Mouse (Mus musculus) lung, postnatal 14 days (tissue): ENCODE results near the gene Tmem181a.
"Not testable (repeated sequence)": the region's sequence is repeated elsewhere in the genome, so short reads cannot be mapped to it uniquely, and the experiment has no call there.

Source experiments
- DNase-seq: peaks from one replicate; pipeline ENCODE4 v3.0.0; 2021

Tmem181a gene

DNA sequence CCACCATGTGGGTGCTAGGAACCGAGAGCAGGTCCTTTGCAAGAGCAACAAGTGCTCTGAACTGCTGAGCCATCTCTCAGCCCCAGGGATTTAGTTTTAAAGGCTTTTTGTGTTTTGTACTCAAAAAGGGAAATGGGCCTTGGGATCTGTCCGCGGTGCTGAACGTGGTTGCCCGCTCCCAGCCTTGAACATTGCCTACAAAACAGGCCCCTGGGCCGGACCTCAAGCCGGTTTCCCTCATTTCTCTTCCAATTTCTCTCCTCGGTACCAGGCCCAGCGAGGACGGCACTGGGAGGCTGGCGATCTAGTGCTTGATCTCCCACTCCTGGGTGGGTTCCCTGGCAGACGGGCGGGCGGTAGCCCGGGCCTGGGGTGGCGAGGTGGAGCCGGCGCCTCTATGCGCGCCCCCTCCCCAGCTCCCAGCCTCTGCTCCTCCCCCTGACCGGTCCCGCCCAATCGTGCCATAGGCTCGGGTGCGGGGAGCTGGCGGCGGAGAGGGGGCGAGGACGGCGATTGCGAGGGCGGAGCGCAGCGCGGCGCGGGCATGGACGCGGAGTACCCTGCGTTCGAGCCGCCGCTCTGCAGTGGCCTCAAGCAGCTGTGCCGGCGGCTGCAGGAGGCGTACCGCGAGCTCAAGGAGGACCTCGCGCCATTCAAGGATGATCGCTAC is at the start of gene Tmem181a:
Gene Tmem181a (plus strand): TSS at position 461 of the 670 bp plus-strand sequence.
- DNase-seq = not testable (repeated sequence)

DNA sequence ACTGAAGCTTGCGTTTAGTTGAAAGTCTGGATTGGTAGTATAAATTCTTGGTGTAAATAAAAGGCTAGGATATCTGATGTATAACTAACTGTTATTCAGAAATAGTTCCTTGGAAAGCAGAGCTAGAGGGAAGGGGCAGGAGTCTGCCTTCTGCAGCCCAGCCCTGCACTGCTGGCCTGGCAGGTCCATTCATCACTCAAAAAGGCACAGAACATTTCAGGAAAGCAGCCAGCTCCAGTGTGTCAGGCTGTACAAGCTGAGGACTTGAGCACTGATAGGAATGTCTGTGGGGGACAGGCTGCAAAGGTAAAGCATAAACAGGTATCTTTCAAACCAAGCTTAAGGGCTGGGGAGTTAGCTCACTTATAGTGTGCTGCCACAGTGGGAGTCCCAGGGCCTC is 44.9 kb upstream of the Tmem181a start:
- DNase-seq = no peak

DNA sequence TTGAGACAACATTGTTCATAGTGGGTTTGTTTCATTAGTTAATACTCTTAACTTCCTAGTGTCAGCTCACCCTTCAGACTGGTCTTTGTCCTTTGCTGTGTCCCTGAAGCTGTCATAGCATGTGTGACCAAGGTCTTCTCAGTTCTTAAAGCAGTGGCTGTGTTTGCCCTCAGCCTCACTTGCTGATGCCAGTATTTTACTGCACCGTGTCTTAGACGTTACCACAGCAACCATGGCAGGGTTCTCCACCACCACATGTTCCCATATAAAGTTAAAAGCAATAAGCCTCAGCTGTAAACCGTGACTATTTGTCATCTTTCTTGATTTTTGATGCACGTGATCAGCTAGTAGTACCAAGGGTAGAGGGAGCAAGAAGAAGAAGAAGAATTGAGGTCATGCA is 41.0 kb upstream of the Tmem181a start:
- no peak for DNase-seq

GRCm38 (mm10) chr17:6216514-6216913 is 40.1 kb upstream of the Tmem181a start:
- DNase-seq = no peak

DNA sequence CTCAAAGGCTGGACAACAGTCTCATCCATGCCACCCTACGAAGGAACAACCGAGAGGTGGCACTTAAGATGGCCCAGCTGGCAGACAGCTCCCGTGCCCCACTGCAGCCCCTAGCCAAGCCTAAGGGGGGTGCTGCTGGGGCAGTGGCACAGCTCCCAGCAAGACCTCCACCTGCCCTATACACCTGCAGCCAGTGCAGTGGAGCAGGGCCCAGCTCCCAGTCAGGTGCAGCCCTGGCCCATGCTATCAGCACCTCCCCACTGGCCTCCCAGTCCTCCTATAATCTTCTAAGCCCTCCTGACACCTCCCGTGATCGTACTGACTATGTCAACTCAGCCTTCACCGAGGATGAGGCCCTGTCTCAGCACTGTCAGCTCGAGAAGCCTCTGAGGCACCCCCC is 24.0 kb upstream of the Tmem181a start:
- not testable (repeated sequence) for DNase-seq

DNA sequence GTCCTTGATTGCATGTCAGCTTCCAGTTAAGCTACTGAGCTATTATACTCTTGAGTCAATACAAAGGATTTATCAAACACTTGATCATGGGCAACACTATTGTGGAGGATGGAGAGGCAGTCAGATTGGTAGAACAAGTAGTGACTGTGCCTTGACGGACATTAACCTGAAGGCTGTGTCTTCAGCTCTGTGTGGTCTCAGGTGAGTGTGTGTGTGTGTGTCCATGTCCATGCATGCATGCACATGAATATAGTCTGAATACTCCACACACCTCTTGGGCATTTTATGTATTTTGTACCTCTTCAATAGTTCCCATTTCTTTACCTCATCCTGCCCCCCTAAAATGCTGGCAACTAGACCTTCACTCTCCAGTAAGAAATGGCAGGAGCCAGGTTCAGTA is 5.4 kb upstream of the Tmem181a start:
- not testable (repeated sequence) for DNase-seq

GRCm38 (mm10) chr17:6257070-6257456 is 403 bp downstream of the Tmem181a start:
- DNase-seq = not testable (repeated sequence)

- not testable (repeated sequence) for DNase-seq
Measured at GRCm38 (mm10) chr17:6269876-6270831, 13.5 kb downstream of the Tmem181a start.

DNA sequence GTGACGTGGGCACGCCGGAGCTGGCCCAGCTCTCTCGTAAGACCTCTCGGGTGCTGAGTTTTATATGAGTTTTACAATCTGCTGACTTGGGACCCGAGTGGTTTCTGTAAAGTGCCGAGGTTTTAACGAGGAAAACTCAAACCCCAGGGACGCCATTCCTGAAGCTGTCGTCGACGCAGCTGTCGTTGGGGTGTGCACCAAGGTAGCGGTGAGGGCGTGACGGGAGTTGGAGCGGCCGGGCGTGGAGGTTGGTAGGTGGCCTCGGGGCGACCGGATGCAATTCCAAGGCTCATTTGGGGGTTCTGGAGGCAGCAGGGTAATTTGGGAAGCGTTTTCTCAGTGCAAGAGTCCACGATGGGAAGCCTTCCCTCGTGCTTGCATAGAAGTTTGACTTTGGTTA is 14.2 kb downstream of the Tmem181a start:
- not testable (repeated sequence) for DNase-seq

DNA sequence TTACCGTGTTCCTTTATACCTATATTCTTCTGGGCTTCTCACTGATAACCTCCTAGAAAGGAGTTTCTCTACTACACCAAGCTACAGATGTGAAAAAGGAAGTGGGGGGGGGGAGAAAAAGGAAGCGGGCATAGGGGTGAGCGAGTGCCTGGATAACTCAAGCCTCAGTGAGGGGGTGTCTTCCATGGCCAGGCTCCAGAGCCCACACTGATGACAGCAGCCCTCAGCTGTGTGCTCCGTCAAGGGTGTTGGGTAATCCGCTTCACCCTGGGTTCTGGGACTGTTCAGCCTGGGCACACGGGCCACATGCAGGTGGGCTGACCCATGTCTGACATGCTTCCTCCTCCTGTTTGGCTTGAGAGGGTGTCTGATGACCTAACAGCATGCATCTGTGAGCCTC is 15.3 kb downstream of the Tmem181a start:
- DNase-seq = not testable (repeated sequence)

DNA sequence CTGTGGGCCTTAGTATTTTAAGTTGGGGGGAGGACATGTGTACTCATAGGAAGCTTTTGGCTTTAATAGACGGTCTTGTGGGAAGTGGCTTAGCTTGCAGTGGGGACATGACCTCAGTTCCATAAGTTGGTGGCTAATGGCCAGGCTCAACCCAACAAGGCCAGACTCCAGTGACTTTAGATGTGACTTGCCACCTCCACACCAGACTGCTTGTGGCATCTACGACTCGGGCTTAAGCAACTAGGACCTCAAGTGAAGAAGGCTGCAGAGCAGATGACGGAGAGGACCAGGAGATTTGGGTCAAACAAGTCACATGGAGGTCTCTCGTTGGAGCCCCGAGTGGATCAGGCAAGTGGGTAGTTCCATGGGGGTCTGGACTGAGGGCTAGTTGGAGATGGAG is 18.0 kb downstream of the Tmem181a start:
- DNase-seq = not testable (repeated sequence)

GRCm38 (mm10) chr17:6279205-6279604 is 22.5 kb downstream of the Tmem181a start:
- DNase-seq = not testable (repeated sequence)

DNA sequence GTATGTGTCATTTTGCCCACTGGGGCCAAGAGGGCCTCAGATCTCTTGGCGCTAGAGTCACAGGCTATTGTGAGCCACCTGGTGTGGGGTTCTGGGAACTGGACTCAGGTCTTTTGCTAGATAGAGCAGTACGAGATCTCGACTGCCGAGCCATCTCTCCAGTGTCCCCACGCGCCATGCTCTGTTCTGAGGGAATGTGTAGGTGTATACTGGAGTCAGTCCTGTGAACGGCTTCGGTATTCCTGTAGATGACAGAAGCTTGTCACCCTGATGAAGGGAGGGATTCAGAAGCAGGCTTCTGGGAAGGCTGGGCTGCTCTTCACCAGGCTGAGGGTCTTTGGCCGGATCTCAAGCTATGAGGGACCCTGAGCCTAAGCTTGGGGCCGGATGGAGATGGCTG is 23.1 kb downstream of the Tmem181a start:
- not testable (repeated sequence) for DNase-seq

DNA sequence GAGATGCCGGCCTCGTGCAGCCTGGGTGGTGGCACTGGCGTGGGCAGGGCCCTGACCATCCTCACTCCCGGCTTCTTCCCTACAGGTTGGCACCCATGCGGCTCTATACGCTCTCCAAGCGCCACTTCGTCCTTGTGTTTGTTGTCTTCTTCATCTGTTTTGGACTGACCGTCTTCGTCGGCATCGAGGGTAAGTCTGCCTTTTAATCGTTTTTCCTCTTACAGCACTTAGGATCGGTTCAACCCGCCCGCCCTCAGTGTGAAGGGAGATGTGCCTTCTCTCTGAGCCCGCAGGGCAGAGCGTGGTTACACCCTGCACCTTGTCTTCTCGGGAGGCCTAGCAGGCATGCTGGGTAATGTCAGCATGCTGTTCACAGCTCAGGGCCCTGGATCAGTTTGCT is 23.9 kb downstream of the Tmem181a start:
- DNase-seq = not testable (repeated sequence)

GRCm38 (mm10) chr17:6283137-6283536 is 26.5 kb downstream of the Tmem181a start:
- not testable (repeated sequence) for DNase-seq

- DNase-seq = not testable (repeated sequence)
Measured at GRCm38 (mm10) chr17:6286169-6286568, 29.5 kb downstream of the Tmem181a start.

GRCm38 (mm10) chr17:6289045-6289444 is 32.4 kb downstream of the Tmem181a start:
- DNase-seq = not testable (repeated sequence)

DNA sequence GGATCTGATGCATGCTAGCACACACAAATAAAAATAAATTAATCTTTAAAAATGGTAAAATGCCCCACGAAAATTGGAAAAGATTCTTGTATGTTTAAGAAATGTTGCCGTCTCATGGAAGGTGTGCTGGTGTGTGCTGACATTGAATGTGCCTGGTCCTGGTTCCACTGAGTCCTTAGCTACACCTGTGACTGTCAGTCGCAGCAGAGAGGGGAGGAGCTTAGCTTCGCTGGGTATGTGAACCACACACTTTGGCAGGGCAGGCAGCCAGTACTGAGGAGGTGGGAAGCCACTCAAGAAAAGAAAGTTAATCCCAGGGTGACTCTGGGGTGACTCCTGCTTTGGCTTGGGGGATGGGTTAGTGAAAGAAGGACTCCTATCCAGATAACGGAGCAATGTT is 37.2 kb downstream of the Tmem181a start:
- not testable (repeated sequence) for DNase-seq

DNA sequence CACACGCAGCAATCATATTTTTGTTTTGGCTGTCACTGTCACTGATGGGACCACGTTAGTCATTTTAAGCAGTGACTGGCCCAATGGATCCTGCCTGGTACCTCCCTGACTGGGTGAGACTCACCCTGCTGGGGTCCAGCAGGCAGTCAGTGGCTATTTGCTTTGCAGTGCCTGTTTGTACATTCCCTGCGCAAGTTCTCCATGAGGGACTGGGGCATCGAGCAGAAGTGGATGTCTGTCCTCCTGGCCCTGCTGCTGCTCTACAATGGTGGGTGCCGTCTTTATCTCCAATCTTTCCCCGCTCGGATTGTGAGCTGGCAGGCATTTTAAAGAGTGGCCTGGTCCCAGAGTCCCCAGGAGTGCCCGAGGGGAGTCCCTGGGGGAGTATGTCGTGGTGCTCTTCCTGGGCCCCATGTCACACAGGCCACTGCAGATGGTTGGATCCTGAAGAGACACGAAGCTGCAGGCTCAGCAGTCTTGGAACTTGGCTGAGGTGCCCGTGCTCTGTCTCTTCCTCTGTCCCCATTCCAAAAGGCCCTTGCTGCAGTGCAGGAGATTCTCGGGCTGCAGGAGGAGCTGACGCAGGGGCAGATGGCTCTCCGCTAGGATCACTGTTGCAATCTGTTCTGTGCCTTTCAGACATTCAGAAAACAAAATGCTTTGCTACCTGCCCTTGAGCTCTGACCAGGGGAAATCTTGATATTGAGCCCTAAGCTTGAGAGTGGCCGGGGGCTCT is 40.6 kb downstream of the Tmem181a start:
- DNase-seq = not testable (repeated sequence)

DNA sequence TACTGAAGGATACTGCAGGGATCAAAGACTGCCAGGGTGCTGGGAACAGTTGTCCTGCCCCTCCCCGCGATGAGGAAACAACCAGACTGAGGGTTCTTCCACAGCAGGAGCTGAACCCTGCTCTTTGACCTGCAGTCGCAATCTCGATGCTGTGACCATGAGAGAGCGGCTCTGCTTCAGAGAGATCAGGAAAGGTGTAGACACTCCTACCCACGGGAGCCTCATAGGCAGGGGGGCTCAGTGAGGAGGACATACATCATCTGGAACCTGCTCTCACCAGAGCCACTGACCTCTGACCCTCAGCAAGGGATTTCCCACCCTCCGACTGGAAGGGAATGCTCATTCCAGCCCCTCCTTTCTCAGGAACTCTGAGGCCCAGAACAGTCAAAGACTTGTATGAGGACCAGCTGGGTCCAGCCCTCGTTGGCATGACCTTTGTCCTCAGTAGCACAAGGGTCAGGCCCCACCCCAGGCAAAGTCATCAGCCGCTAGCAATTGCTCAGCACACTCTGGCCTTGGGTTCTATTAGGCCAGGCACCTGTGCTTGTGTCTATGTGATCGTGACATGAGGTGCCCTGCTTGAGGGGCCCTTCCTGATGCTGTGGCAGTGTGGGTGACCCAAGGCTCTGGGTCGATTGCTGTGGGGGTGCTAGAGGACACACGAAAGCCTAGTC is 43.7 kb downstream of the Tmem181a start:
- not testable (repeated sequence) for DNase-seq

- not testable (repeated sequence) for DNase-seq
Measured at GRCm38 (mm10) chr17:6304891-6305290, 48.2 kb downstream of the Tmem181a start.

- DNase-seq = not testable (repeated sequence)
Measured at GRCm38 (mm10) chr17:6305656-6306270, 49.1 kb downstream of the Tmem181a start.
